Mouse (Mus musculus): Measurements from ENCODE around the gene Gm49366. TPM values are rescaled to one million over a fixed set of nuclear protein-coding genes. Genes with fewer than 3 reads are reported as not detected.
A peak's percentile ranks its signal among the peaks of the same experiment; 100 is the strongest.
"Not testable (repeated sequence)": the region's sequence is repeated elsewhere in the genome, so short reads cannot be mapped to it uniquely, and the experiment has no call there.

Gm49366 gene
- polyA plus RNA-seq, 1 experiment from 2014 or later = not detected

- H3K4me1 ChIP-seq (replicated peaks) = no peaks in the 10 kb centered on the region
- H3K4me3 ChIP-seq = no peak overlapping the region
- H3K27me3 ChIP-seq (replicated peaks) = no peaks in the 10 kb centered on the region
- H3K9ac ChIP-seq = no peak overlapping the region
- no peaks in the 10 kb centered on the region for H3K36me3 ChIP-seq
- no peak overlapping the region for H3K27ac ChIP-seq (ENCODE audit: poor library complexity, severe bottlenecking)
- ATAC-seq (ENCODE audit: insufficient number of reproducible peaks, low FRiP score) = no peak
- peaks cover 9% of the 10 kb centered on the region; the same call in 1 of the 2 replicates for H3K9me3 ChIP-seq (replicated peaks)
- no peak overlapping the region for H3K4me2 ChIP-seq
- WGBS = 72% methylated on average over 2 of the region's 2 CpGs
Measured at GRCm38 (mm10) chr12:84083842-84084241, 45.1 kb downstream of the Gm49366 start.

GRCm38 (mm10) chr12:84084581-84084980 lies 45.8 kb downstream of the Gm49366 start:
- WGBS = 71% methylated on average over 4 of the region's 4 CpGs
- H3K4me1 ChIP-seq (replicated peaks) = no peaks in the 10 kb centered on the region
- no peaks in the 10 kb centered on the region for H3K27me3 ChIP-seq (replicated peaks)
- H3K9me3 ChIP-seq (replicated peaks) = peaks cover 13% of the 10 kb centered on the region; the same call in 1 of the 2 replicates
- H3K4me3 ChIP-seq = no peak overlapping the region
- H3K9ac ChIP-seq = no peak overlapping the region
- ATAC-seq (ENCODE audit: insufficient number of reproducible peaks, low FRiP score) = no peak
- no peak overlapping the region for H3K4me2 ChIP-seq
- no peak overlapping the region for H3K27ac ChIP-seq (ENCODE audit: poor library complexity, severe bottlenecking)
- H3K36me3 ChIP-seq = no peaks in the 10 kb centered on the region

DNA sequence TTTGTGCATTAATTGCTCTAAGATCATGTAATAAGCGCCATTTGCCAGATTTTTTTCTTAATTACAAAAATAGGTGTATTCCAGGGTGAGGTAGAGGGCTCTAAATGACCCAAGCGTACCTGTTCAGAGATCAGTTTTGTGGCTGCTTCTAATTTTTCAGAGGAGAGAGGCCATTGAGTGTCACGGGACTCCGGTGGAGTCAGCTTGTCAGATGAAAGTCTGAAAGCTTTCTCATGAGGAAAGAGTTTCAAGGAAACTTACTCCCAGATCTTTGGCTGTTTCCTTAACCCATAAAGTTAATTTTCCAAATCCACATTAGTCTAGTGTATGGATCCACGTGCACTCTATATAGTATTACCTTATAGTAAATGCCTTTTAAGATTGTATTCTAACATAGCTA lies 55.9 kb downstream of the Gm49366 start:
- H3K36me3 ChIP-seq; H3K27me3 ChIP-seq (replicated peaks); H3K4me1 ChIP-seq (replicated peaks); H3K4me2 ChIP-seq; ATAC-seq (ENCODE audit: insufficient number of reproducible peaks, low FRiP score); H3K4me3 ChIP-seq; H3K9ac ChIP-seq; H3K27ac ChIP-seq (ENCODE audit: poor library complexity, severe bottlenecking): not testable (repeated sequence)
- H3K9me3 ChIP-seq (replicated peaks) = peaks cover 28% of the 10 kb centered on the region
- 82% methylated on average over 5 of the region's 5 CpGs for WGBS

DNA sequence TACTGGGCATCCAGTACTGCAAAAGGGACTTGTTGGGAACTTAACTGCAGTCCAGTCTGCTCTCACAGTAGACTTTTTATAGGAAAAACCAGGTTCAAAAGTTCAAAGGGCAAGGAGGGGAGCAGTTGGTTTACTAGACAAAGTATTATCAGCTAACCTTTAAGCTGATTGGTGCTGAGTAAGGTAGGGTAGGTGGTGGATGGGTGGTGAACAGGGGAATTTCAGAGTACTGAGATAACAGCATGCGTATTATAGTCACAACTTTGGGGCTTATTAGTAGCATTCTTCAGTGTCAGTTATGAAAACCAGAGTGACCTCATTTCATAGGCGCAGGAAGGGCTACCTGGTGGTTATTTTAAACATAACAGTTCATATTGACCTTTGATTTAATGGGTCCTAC lies 60.9 kb downstream of the Gm49366 start:
- Histone ChIP-seq H3K4me3 (no peak overlapping the region), H3K27me3 (replicated peaks) (no peaks in the 10 kb centered on the region), H3K9me3 (replicated peaks) (peaks cover 3% of the 10 kb centered on the region), H3K9ac (no peak overlapping the region), H3K27ac (ENCODE audit: poor library complexity, severe bottlenecking) (no peak overlapping the region), H3K4me2 (no peak overlapping the region), H3K36me3 (no peaks in the 10 kb centered on the region), H3K4me1 (replicated peaks) (0 out of 2 replicates have a peak, but pooled peaks cover 2% of the 10 kb centered on the region)
- WGBS = 87% methylated on average over 2 of the region's 2 CpGs
- no peak for ATAC-seq (ENCODE audit: insufficient number of reproducible peaks, low FRiP score)

DNA sequence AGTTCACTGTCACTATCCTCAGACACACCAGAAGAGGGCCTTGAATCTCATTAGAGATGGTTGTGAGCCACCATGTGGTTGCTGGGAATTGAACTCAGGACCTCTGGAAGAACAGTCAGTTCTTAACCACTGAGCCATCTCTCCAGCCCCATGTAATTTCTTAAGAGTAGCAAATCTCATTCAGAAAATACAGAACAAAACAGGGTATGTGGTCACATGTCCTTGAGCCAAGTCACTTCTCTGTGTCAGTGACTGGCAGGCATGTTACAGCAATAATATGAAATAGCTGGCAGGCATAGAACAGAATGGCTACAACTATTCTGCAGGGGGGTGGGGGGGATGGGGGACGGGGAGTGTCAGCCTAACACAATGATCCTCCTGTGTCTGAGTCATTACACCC lies 61.3 kb downstream of the Gm49366 start:
- Histone ChIP-seq H3K27ac (ENCODE audit: poor library complexity, severe bottlenecking) (no peak overlapping the region), H3K27me3 (replicated peaks) (no peaks in the 10 kb centered on the region), H3K9ac (no peak overlapping the region), H3K4me3 (no peak overlapping the region), H3K36me3 (no peaks in the 10 kb centered on the region), H3K9me3 (replicated peaks) (peaks cover 3% of the 10 kb centered on the region), H3K4me1 (replicated peaks) (0 out of 2 replicates have a peak, but pooled peaks cover 2% of the 10 kb centered on the region), H3K4me2 (0 out of 2 replicates have a peak overlapping the region, but pooled peaks have one; percentile 26)
- WGBS = 63% methylated on average over 1 of the region's 1 CpGs
- ATAC-seq (ENCODE audit: insufficient number of reproducible peaks, low FRiP score) = no peak

- not testable (repeated sequence) for H3K27ac ChIP-seq (ENCODE audit: poor library complexity, severe bottlenecking); H3K4me1 ChIP-seq (replicated peaks); H3K27me3 ChIP-seq (replicated peaks); H3K9me3 ChIP-seq (replicated peaks); H3K36me3 ChIP-seq
- 1% methylated on average over 80 of the region's 80 CpGs for WGBS
- Histone ChIP-seq H3K9ac (peak within 1 kb of the TSS; percentile 78), H3K4me2 (peak within 1 kb of the TSS; percentile 95), H3K4me3 (peak within 1 kb of the TSS; percentile 68)
- ATAC-seq (ENCODE audit: insufficient number of reproducible peaks, low FRiP score) = peak; percentile 74; the same call in 1 of the 2 replicates
Measured at GRCm38 (mm10) chr12:84100604-84101492, 62.1 kb downstream of the Gm49366 start, which contains the start of gene Acot6. TSS of gene Acot6 (plus strand) at chr12:84100654.

GRCm38 (mm10) chr12:84101493-84101845 lies 62.7 kb downstream of the Gm49366 start:
- H3K27ac ChIP-seq (ENCODE audit: poor library complexity, severe bottlenecking) = no peak overlapping the region

DNA sequence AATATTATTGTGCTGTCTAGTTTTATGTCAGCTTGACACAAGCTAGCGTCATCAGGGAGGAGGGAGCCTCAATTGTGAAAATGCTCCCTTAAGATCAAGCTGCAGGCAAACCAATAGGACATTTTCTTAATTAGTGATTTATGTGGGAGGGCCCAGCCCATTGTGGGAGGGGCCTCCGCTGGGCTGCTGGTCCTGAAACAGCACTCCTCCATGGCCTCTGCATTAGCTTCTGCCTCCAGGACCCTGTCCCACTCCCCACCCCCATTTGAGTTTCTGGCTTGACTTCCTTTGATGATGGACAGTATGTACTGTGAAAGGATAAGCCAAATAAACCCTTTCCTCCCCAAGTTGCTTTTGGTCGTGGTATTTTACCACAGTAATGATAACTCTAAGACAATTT lies 68.3 kb downstream of the Gm49366 start:
- no peaks in the 10 kb centered on the region for H3K27me3 ChIP-seq (replicated peaks)
- no peak for ATAC-seq (ENCODE audit: insufficient number of reproducible peaks, low FRiP score)
- no peak overlapping the region for H3K4me2 ChIP-seq
- H3K9me3 ChIP-seq (replicated peaks) = no peaks in the 10 kb centered on the region
- no peaks in the 10 kb centered on the region for H3K36me3 ChIP-seq
- H3K4me1 ChIP-seq (replicated peaks) = no peaks in the 10 kb centered on the region
- no peak overlapping the region for H3K27ac ChIP-seq (ENCODE audit: poor library complexity, severe bottlenecking)
- no peak overlapping the region for H3K4me3 ChIP-seq
- WGBS = 74% methylated on average over 3 of the region's 3 CpGs
- H3K9ac ChIP-seq = no peak overlapping the region

More at GRCm38 (mm10) chr12:84101493-84101845, 62.7 kb downstream of the Gm49366 start:
- peak overlapping the region; percentile 68 for H3K4me3 ChIP-seq
- no peak for ATAC-seq (ENCODE audit: insufficient number of reproducible peaks, low FRiP score)
- peak overlapping the region; percentile 78; the same call in 1 of the 2 replicates for H3K9ac ChIP-seq
- WGBS = 49% methylated on average over 2 of the region's 2 CpGs
- no peaks in the 10 kb centered on the region for H3K9me3 ChIP-seq (replicated peaks)
- no peaks in the 10 kb centered on the region for H3K36me3 ChIP-seq
- H3K4me2 ChIP-seq = peak overlapping the region; percentile 95
- no peaks in the 10 kb centered on the region for H3K27me3 ChIP-seq (replicated peaks)
- 0 out of 2 replicates have a peak, but pooled peaks cover 2% of the 10 kb centered on the region for H3K4me1 ChIP-seq (replicated peaks)

- Histone ChIP-seq H3K27ac (ENCODE audit: poor library complexity, severe bottlenecking) (no peak overlapping the region), H3K9me3 (replicated peaks) (no peaks in the 10 kb centered on the region), H3K4me1 (replicated peaks) (no peaks in the 10 kb centered on the region), H3K27me3 (replicated peaks) (no peaks in the 10 kb centered on the region), H3K4me3 (no peak overlapping the region), H3K4me2 (no peak overlapping the region), H3K36me3 (no peaks in the 10 kb centered on the region), H3K9ac (no peak overlapping the region)
- 58% methylated on average over 1 of the region's 1 CpGs for WGBS
- ATAC-seq (ENCODE audit: insufficient number of reproducible peaks, low FRiP score) = no peak
Measured at GRCm38 (mm10) chr12:84107692-84108091, 69.0 kb downstream of the Gm49366 start.

All from heart, embryonic 12.5 days (tissue).